Mouse (Mus musculus) c-Kit-positive CD71-positive TER-119-negative erythroid progenitor cells, embryonic 14.5 days (primary cell): ENCODE data around the gene Gabrq.

Experiments used
- DNase-seq: peaks from one replicate; pipeline ENCODE4 v3.0.0-alpha.2; 2013; ENCODE audit warnings: low read depth

The Gabrq gene

GRCm38 (mm10) chrX:72824776-72825588, at the start of gene Gabrq:
Gene Gabrq, plus strand, starts transcription at chrX:72825178.
- no peak for DNase-seq

- DNase-seq: no peak
Observed at GRCm38 (mm10) chrX:72788773-72789557, 36.0 kb upstream of the Gabrq start.

DNA sequence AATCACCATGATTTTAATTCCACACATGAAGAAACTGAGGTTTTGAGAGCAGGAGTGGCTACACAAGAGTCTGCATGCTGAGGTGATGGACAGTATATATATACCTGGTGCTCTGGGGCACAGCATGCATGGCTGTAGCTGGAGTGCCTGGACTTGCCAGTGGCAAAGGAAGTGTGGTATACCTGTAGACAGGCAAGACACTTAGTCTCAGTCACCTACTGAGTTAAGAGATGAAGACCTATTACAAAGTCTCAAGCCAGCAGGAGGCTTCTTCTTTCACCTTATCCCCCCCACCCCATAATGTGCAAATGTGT, 35.5 kb upstream of the Gabrq start:
- DNase-seq: no peak

GRCm38 (mm10) chrX:72819594-72819993, 5.4 kb upstream of the Gabrq start:
- peak; percentile 16 for DNase-seq

DNA sequence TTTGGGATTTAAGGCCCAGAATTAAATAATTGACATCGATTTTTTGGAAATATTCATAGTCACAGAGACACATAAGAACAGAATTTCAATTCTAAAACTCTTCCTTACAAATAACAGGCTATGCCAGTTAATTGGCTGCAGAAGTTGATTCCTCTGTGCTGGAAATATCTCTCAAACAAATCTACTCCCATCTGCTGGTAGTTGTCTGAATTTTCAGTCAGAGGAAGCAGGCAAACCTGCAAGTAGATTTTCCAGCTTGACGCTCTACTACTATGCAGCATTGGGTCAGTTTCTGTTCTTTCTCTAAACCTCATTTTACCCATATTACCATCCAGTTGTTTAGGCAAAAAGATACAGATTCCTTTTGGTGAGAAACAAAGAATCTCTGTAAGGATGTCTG, 1.7 kb upstream of the Gabrq start:
- no peak for DNase-seq

- DNase-seq: no peak
Observed at GRCm38 (mm10) chrX:72825589-72825905, 569 bp downstream of the Gabrq start.
